Mouse (Mus musculus) heart, embryonic 15.5 days (tissue): ENCODE measurements around the gene Znrd1. TPM values are rescaled to one million over a fixed set of nuclear protein-coding genes. Genes with fewer than 3 reads are reported as not detected.
"Not testable (repeated sequence)": the region's sequence is repeated elsewhere in the genome, so short reads cannot be mapped to it uniquely, and the experiment has no call there.

ENCODE experiments used
- ATAC-seq: fragments of 200-750 bp; cut with Nextera tagmentation; replicated peaks from 2 replicates; pipeline ENCODE4 v1.8.0; 2017; ENCODE audit warnings: low read depth, moderate TSS enrichment; ENCODE audit not compliant: insufficient number of reproducible peaks, insufficient read depth, low FRiP score
- H3K27ac ChIP-seq: fragments of 300-500 bp; sonication (generic); 2 replicates; pipeline ENCODE4 v1.5.1; 2015; ENCODE audit warnings: mild to moderate bottlenecking, inconsistent platforms
- H3K27me3 ChIP-seq: fragments of 300-500 bp; sonication (generic); 2 replicates; pipeline ENCODE4 v1.6.1; 2015; ENCODE audit warnings: inconsistent platforms
- H3K36me3 ChIP-seq: fragments of 300-500 bp; sonication (generic); 2 replicates; pipeline ENCODE4 v1.6.1; 2015; ENCODE audit warnings: mild to moderate bottlenecking, inconsistent platforms
- H3K4me1 ChIP-seq: fragments of 300-500 bp; sonication (generic); replicated peaks from 2 replicates; pipeline ENCODE4 v1.6.1; 2015; ENCODE audit warnings: inconsistent platforms
- H3K4me2 ChIP-seq: fragments of 300-500 bp; sonication (generic); 2 replicates; pipeline ENCODE4 v1.6.1; 2015; ENCODE audit warnings: inconsistent platforms, mild to moderate bottlenecking, moderate library complexity
- H3K4me3 ChIP-seq: fragments of 300-500 bp; sonication (generic); 2 replicates; pipeline ENCODE4 v1.5.1; 2015; ENCODE audit warnings: mild to moderate bottlenecking, inconsistent platforms
- H3K9ac ChIP-seq: fragments of 300-500 bp; sonication (generic); 2 replicates; pipeline ENCODE4 v1.6.1; 2015; ENCODE audit warnings: mild to moderate bottlenecking, inconsistent platforms
- H3K9me3 ChIP-seq: fragments of 300-500 bp; sonication (generic); replicated peaks from 2 replicates; pipeline ENCODE4 v1.6.1; 2016; ENCODE audit warnings: inconsistent platforms
- WGBS: fragments of 180-500 bp; shearing (Covaris S2); methylation state at CpG from one replicate; pipeline ENCODE4 v1.1.7; 2015; ENCODE audit warnings: mixed read lengths; 5-methylcytosine and 5-hydroxymethylcytosine counted together
- polyA plus RNA-seq: library from polyadenylated mRNA; unstranded; fragments of >200 nt; fragmentation: Nextera tagmentation; extraction: Ambion mirVana; gene quantifications from 2 replicates; pipeline ENCODE4 v1.2.1, GENCODE M21; 2015

Gene Znrd1
- polyA plus RNA-seq, 1 experiment from 2014 or later = 41.2 TPM

GRCm38 (mm10) chr17:36990630-36991029 is 32.3 kb upstream of the Znrd1 start:
- H3K9ac ChIP-seq, H3K36me3 ChIP-seq, H3K4me1 ChIP-seq, ATAC-seq, H3K9me3 ChIP-seq, H3K4me2 ChIP-seq, H3K27ac ChIP-seq, H3K4me3 ChIP-seq: not testable (repeated sequence)
- peaks cover 23% of the 10 kb centered on the region for H3K27me3 ChIP-seq
- 95% methylated on average over 6 of the region's 6 CpGs for WGBS

GRCm38 (mm10) chr17:36989437-36989836 is 31.1 kb upstream of the Znrd1 start, which contains the start of gene H2-M5:
TSS of gene H2-M5 (minus strand) at chr17:36989537.
- peak within 1 kb of the TSS; percentile 28 for H3K4me3 ChIP-seq
- ATAC-seq = no peak
- no peak within 1 kb of the TSS for H3K9ac ChIP-seq
- 26% methylated on average over 5 of the region's 5 CpGs for WGBS
- no peak within 1 kb of the TSS for H3K27ac ChIP-seq
- H3K4me1 ChIP-seq = peaks cover 8% of the 10 kb centered on the region; the same call in 1 of the 2 replicates
- H3K27me3 ChIP-seq = peaks cover 23% of the 10 kb centered on the region
- H3K4me2 ChIP-seq = peak within 1 kb of the TSS; percentile 58
- no peaks in the 10 kb centered on the region for H3K9me3 ChIP-seq
- no peaks in the 10 kb centered on the region for H3K36me3 ChIP-seq

GRCm38 (mm10) chr17:36988475-36988874 is 30.1 kb upstream of the Znrd1 start:
- peaks cover 8% of the 10 kb centered on the region; the same call in 1 of the 2 replicates for H3K4me1 ChIP-seq
- H3K9me3 ChIP-seq = no peaks in the 10 kb centered on the region
- no peaks in the 10 kb centered on the region for H3K36me3 ChIP-seq
- no peak overlapping the region for H3K9ac ChIP-seq
- WGBS = 7% methylated on average over 24 of the region's 24 CpGs
- peak overlapping the region; percentile 58 for H3K4me2 ChIP-seq
- peak overlapping the region; percentile 28 for H3K4me3 ChIP-seq
- ATAC-seq = no peak
- peaks cover 23% of the 10 kb centered on the region for H3K27me3 ChIP-seq
- H3K27ac ChIP-seq = no peak overlapping the region

- no peak overlapping the region for H3K4me3 ChIP-seq
- no peak overlapping the region for H3K27ac ChIP-seq
- H3K9me3 ChIP-seq = no peaks in the 10 kb centered on the region
- peak overlapping the region; percentile 67; the same call in 1 of the 2 replicates for H3K4me2 ChIP-seq
- H3K27me3 ChIP-seq = peaks cover 3% of the 10 kb centered on the region
- H3K9ac ChIP-seq = no peak overlapping the region
- peaks cover 13% of the 10 kb centered on the region for H3K4me1 ChIP-seq
- ATAC-seq = no peak
- no peaks in the 10 kb centered on the region for H3K36me3 ChIP-seq
- WGBS = 45% methylated on average over 5 of the region's 5 CpGs
Measured at GRCm38 (mm10) chr17:36982253-36983155, 24.1 kb upstream of the Znrd1 start.

GRCm38 (mm10) chr17:36981845-36982244 is 23.5 kb upstream of the Znrd1 start:
- H3K4me1 ChIP-seq = peaks cover 13% of the 10 kb centered on the region
- no peaks in the 10 kb centered on the region; the same call in 1 of the 2 replicates for H3K27me3 ChIP-seq
- no peaks in the 10 kb centered on the region for H3K9me3 ChIP-seq
- H3K4me3 ChIP-seq = peak overlapping the region; percentile 40
- WGBS = 11% methylated on average over 4 of the region's 4 CpGs
- no peak overlapping the region for H3K9ac ChIP-seq
- H3K36me3 ChIP-seq = no peaks in the 10 kb centered on the region
- peak overlapping the region; percentile 67 for H3K4me2 ChIP-seq
- H3K27ac ChIP-seq = no peak overlapping the region
- ATAC-seq = no peak

- Histone ChIP-seq H3K4me2 (peak within 1 kb of the TSS; percentile 67), H3K27ac (no peak within 1 kb of the TSS), H3K36me3 (no peaks in the 10 kb centered on the region), H3K9ac (peak within 1 kb of the TSS; percentile 26; the same call in 1 of the 2 replicates), H3K27me3 (no peaks in the 10 kb centered on the region; the same call in 1 of the 2 replicates), H3K4me1 (peaks cover 13% of the 10 kb centered on the region), H3K9me3 (no peaks in the 10 kb centered on the region), H3K4me3 (peak within 1 kb of the TSS; percentile 40)
- ATAC-seq = 0 out of 2 replicates have a peak, but pooled peaks have one; percentile 39
- WGBS = 6% methylated on average over 18 of the region's 18 CpGs
Measured at GRCm38 (mm10) chr17:36981221-36981813, 23.0 kb upstream of the Znrd1 start, which contains the start of gene 2410137M14Rik. TSS of gene 2410137M14Rik (minus strand) at chr17:36981237.

GRCm38 (mm10) chr17:36973271-36973787 is 15.0 kb upstream of the Znrd1 start:
- H3K36me3 ChIP-seq = no peaks in the 10 kb centered on the region
- no peak overlapping the region for H3K4me2 ChIP-seq
- H3K9ac ChIP-seq = no peak overlapping the region
- ATAC-seq = no peak
- H3K4me1 ChIP-seq = no peaks in the 10 kb centered on the region
- WGBS = 74% methylated on average over 8 of the region's 8 CpGs
- H3K27ac ChIP-seq = no peak overlapping the region
- no peak overlapping the region for H3K4me3 ChIP-seq
- no peaks in the 10 kb centered on the region for H3K9me3 ChIP-seq
- H3K27me3 ChIP-seq = no peaks in the 10 kb centered on the region

- H3K27ac ChIP-seq = no peak overlapping the region
- H3K4me2 ChIP-seq = no peak overlapping the region
- H3K27me3 ChIP-seq = no peaks in the 10 kb centered on the region
- H3K4me3 ChIP-seq = no peak overlapping the region
- no peaks in the 10 kb centered on the region for H3K36me3 ChIP-seq
- no peaks in the 10 kb centered on the region for H3K4me1 ChIP-seq
- H3K9ac ChIP-seq = no peak overlapping the region
- 77% methylated on average over 3 of the region's 3 CpGs for WGBS
- no peaks in the 10 kb centered on the region for H3K9me3 ChIP-seq
- ATAC-seq = no peak
Measured at GRCm38 (mm10) chr17:36972791-36973190, 14.4 kb upstream of the Znrd1 start.

- no peaks in the 10 kb centered on the region for H3K9me3 ChIP-seq
- H3K4me3 ChIP-seq = no peak overlapping the region
- 81% methylated on average over 6 of the region's 6 CpGs for WGBS
- H3K4me2 ChIP-seq = no peak overlapping the region
- no peaks in the 10 kb centered on the region for H3K4me1 ChIP-seq
- no peak overlapping the region for H3K9ac ChIP-seq
- H3K36me3 ChIP-seq = no peaks in the 10 kb centered on the region
- H3K27ac ChIP-seq = no peak overlapping the region
- no peaks in the 10 kb centered on the region for H3K27me3 ChIP-seq
- peak; percentile 20; the same call in 1 of the 2 replicates for ATAC-seq
Measured at GRCm38 (mm10) chr17:36971172-36971850, 13.0 kb upstream of the Znrd1 start.

- H3K27ac ChIP-seq = no peak overlapping the region
- no peak overlapping the region for H3K4me3 ChIP-seq
- H3K9me3 ChIP-seq = no peaks in the 10 kb centered on the region
- no peak overlapping the region for H3K4me2 ChIP-seq
- H3K4me1 ChIP-seq = no peaks in the 10 kb centered on the region
- no peaks in the 10 kb centered on the region for H3K27me3 ChIP-seq
- H3K9ac ChIP-seq = no peak overlapping the region
- ATAC-seq = no peak
- H3K36me3 ChIP-seq = no peaks in the 10 kb centered on the region
- 74% methylated on average over 14 of the region's 14 CpGs for WGBS
Measured at GRCm38 (mm10) chr17:36970316-36970890, 12.0 kb upstream of the Znrd1 start.
